Mouse (Mus musculus) spleen, adult 12 weeks (tissue): ENCODE results near the gene Trmt112.

Experiments
- DNase-seq: peaks from one replicate; pipeline ENCODE4 v3.0.0; 2022; ENCODE audit warnings: low spot score

Gene Trmt112

GRCm38 (mm10) chr19:6909021-6909420 lies 477 bp upstream of the Trmt112 start:
- DNase-seq: no peak

DNA sequence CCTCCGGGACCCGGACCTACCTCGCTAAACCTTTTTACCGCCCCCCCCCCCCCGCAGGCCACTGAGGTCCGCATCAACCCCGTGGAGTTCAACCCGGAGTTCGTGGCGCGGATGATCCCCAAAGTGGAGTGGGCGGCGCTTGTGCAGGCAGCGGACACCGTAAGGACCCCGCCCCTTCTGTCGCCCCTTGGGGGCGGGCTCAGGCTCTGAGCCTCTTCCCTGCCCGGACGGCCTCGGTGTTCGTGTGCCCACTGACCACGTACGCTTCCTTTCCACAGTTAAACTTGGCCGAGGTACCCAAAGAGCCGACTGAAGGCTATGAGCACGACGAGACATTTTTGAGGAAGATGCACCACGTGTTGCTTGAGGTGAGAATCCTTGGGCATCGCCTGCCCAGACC lies 808 bp downstream of the Trmt112 start:
- DNase-seq: peak; percentile 40

DNA sequence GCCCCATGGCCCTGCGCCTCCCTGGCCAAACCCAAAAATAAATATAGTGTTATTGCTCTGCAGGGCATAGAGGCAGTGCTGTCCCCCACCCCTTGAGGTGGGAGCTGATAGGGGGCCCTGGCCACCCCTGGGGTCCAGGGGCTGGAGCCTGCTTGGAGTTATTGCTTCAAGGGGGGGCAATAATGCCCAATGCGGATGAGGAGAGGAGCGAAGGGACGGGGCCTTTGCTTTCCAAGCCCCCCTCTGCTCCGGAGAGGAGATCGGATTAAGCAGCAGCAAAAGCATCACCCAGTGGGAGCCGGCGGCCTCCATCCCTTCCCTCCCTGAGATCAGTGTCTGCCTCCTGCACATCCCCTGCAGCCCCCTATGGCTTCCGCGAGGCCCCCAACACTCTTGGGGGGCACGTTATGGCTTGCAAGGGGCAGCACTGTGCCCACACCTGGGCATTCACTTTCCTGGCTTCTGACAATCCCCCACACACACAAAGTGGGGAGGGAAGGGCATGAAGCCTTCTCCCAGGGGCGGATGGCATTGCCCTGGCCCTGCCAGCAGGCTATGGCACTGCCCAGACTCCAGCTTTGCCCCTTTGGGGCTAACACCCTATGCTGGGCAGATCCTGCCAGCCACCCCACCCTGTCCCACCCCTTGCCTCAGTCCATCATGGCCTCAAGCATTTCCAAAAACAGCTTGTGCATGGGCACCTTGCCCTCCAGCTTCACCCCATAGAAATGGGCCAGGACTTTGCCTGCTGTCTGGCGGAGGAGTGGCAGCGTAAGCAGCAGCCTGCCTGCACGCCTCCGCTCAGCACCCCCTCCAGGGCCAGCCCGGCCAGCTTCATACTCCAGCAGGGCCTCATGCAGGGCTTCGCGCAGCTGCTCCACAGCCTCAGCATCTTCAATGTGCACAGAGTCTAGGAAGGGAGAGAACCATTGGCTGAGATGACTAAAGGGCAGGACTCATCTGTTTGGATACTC lies 1.9 kb downstream of the Trmt112 start:
- no peak for DNase-seq

- DNase-seq: no peak
These were observed 2.9 kb downstream of the Trmt112 start for GRCm38 (mm10) chr19:6912205-6912970.

GRCm38 (mm10) chr19:6913036-6913435 lies 3.5 kb downstream of the Trmt112 start:
- DNase-seq: no peak

GRCm38 (mm10) chr19:6913991-6914390 lies 4.5 kb downstream of the Trmt112 start:
- DNase-seq: no peak

DNA sequence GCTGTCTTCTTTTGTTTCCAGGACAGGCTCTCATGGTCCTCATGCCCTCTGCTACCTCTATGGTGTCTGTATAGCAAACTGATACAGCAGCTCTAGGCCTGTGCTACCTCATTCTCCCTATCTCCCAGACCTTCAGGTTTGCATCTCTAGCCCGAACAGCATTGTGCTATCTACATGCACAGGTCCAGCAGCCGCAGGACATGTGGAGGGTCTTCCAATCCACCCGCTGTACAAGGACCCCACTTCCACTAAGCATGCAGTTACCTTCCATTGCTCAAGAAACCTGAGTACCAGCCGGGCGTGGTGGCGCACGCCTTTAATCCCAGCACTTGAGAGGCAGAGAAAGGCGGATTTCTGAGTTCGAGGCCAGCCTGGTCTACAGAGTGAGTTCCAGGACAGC lies 5.0 kb downstream of the Trmt112 start:
- no peak for DNase-seq

DNA sequence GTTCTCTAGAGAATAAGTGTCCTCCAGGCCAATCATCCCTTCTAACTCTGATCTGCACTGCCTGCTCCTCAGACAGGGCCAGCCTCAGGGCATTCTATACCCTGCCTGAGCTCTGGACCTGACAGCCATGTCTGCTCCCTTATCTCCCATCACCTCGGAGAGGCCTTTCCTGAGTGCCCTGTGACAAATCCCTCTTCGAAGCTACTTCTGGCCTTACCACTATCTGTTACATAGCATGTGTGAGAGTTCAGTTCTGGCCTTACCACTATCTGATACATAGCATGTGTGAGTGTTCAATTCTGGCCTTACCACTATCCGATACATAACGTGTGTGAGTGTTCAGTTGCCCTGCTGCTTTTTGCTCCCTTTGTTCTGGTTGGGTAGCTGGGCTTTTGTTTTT lies 5.8 kb downstream of the Trmt112 start:
- DNase-seq: no peak

- DNase-seq: no peak
These were observed 7.0 kb downstream of the Trmt112 start for GRCm38 (mm10) chr19:6916496-6916895.

GRCm38 (mm10) chr19:6918321-6918720 lies 8.8 kb downstream of the Trmt112 start:
- no peak for DNase-seq

GRCm38 (mm10) chr19:6919431-6919830 lies 9.9 kb downstream of the Trmt112 start:
- DNase-seq: no peak

GRCm38 (mm10) chr19:6919876-6920740 lies 10.6 kb downstream of the Trmt112 start:
- DNase-seq: no peak

DNA sequence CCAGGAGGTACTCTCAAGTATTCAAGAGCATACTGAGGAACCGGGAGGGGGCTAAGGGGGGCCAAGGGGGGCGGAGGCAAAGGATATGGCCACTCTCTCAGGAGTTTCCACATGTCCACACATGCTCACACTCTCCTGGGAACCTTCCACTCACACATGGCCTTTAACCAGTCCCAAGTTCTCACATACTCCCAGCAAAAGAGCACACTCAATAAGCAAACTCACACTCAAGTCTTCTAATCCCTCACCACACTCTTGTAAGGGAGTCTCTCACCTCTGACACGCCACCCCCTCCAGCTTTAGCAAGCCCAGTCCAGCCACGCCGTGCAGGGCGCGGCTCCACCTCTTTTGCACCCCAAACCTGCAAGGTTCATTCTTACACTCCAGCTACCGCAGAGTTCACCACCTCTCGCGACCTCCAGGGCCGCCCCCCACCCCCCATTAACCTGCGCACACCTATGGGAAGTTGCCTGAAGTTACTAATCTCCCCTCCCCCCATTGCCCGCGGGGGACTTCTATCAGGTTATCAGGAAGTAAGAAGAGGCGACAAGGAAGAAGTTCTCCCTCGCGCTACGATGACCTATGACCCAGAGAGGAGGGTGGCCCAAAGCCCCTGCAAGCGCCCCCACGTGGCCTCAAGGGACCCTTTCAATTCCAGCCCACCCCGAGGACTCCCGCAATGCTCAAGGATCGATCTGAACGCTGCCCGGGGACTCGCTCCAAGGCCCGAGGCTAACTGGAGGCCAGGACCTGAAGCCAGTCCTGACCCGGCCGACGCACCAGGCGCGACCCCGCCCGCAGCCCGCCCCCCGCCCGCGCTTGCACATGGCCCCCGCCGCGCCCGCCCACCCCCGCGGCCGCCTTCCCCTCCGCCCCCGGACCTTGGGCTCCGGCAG lies 11.5 kb downstream of the Trmt112 start:
- DNase-seq: no peak

DNA sequence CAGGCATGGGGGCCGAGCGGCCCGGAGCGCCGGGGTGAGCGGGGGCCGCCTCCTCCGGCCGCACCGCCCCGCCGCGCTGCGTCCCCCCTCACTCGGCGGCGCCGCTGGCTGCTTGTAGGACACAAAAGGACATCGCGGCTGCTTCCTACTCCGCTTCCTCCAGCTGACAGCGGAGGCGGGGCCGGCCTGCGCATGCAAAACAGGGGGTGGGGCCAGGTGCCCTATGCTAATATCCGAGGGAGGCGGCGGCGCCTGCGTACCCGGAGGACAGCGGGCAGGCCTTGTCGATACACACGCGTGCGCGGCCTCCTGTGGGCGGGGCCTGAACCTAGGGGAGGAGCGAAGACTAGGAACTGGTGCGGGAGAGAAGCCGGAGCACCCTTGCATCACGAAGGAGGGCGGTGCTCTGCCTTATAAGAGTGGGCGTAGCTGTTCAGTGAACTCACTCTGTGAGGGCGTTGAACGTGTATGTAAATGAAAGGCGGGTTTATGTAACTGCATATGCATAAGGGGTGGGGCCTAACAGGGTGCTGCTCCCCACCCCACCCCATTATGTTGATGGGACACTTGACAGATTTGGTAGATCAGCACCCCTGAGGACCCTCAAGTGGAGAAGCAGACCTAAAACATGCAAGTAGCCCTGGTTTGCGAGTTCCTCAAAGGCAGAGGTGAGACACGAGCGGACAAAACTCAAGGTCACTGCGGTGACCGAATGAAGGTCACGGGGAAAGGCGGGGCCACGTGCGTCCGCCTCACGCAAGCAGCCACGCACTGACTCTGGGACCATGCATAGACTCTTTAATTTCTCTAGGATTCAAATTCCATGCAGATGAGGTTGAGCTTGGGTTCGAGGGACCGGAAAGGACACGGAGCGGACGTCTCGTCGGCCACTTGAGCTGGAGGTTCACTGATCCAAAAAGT lies 12.4 kb downstream of the Trmt112 start, which contains the start of gene Esrra:
Gene Esrra (minus strand): TSS at position 167 of the 921 bp plus-strand sequence.
- DNase-seq: peak; percentile 100

DNA sequence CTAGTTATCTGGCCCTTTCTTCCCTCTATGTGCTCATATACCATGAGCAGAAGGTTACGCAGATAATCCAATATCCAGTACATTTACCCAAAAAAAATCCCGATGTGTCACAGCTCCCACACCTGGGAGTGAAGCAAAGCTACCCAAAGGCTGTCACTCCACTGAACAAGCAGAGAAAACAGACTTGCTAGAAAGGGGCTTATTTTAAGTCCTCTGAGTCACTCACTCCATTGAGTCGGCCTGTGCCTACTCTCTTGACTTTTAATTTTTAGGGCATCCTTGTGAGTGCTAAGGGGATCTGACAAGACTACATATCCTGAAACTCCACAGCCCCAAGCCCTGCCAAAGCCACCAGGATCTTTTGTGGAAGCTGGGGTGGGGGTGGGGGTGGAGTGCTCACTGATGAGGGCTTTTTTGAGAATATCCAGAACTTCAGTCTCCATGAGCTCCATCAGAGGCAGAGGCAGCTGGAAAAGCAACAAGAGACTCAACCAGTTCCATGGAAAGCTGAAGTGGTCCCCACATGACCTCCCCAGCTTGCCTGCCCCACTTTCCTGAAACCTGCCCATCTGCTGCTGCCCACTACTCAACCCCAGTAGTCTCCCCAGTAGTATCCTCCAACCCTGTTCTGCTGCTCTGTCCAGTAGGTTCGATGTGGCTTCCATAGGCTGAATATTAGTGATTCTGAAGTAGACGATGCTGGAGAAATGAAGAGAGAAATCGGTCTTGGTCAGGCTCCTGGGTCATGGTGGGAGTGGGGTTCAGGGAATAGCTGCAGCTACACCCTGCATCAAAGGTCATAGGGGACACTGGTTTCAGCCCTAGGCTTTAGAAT lies 13.6 kb downstream of the Trmt112 start:
- no peak for DNase-seq

GRCm38 (mm10) chr19:6924461-6925306 lies 15.2 kb downstream of the Trmt112 start:
- DNase-seq: peak; percentile 64

- no peak for DNase-seq
These were observed 15.7 kb downstream of the Trmt112 start, which contains the start of gene Catsperz for GRCm38 (mm10) chr19:6925307-6925573. TSS of gene Catsperz (minus strand) at chr19:6925380.
